Mouse (Mus musculus) cerebellum, adult 9-10 months (tissue): ENCODE data around the gene Adgrd1.

Experiments
- DNase-seq: peaks from one replicate; pipeline ENCODE4 v3.0.0; 2022

Adgrd1 gene

DNA sequence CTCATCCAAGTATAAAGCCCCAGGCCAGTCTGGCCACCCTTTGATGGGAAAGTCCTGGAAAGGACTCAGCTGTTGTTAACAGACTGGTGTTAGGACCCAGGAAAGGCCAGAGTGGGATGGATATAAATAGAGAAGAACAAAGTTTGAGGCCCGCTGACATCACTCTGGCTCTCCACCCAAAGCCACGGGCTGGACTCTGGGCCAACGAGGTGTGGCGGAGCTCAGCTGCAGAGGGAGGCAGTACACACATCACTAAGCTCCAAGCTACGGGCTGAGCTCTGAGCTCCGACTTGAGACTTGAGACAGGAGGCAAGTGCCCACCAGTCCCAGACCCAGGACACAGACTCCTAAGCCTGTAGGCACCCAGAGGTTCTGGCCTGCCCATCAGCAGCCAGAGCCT lies at the start of gene Adgrd1:
TSS of gene Adgrd1 (plus strand) at position 240 of the 400 bp plus-strand sequence.
- DNase-seq: no peak

DNA sequence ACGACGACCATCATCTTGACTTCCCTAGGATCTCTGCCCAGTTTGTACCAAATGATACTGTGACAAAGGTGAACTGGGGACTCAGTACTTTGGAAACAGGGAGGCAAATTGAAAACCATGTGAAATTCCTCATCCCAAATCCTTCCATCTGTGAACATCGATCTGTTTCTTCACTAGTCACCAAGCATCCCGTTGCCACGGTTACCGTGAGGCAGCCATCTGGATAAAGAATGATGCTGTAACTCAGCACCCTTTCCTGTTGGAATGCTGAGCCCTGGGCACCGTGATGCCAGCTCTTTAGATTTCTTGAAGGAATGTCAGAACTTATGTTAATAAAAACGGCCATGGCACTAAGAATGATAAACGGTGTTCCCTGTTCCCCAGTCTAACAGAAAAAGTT lies 47.2 kb upstream of the Adgrd1 start:
- DNase-seq: no peak

DNA sequence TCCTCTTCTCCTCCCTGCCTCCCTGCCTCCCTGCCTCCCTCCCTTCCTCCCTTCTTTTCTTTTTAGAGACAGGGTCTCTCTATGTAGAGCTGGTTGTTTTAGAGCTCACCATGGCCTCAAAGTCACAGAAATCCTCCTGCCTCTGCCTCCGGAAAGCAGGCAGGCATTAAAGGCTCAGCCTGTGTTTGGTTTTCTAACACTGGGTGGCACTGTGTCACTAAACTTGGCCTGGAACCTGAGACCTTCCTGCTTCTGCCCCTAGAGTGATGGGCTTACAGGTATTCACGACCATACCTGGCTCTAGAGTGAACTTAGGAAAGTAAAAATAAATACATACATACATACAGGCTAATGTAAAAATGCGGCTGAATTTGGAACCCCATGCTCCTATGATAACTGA lies 44.6 kb upstream of the Adgrd1 start:
- DNase-seq: no peak

DNA sequence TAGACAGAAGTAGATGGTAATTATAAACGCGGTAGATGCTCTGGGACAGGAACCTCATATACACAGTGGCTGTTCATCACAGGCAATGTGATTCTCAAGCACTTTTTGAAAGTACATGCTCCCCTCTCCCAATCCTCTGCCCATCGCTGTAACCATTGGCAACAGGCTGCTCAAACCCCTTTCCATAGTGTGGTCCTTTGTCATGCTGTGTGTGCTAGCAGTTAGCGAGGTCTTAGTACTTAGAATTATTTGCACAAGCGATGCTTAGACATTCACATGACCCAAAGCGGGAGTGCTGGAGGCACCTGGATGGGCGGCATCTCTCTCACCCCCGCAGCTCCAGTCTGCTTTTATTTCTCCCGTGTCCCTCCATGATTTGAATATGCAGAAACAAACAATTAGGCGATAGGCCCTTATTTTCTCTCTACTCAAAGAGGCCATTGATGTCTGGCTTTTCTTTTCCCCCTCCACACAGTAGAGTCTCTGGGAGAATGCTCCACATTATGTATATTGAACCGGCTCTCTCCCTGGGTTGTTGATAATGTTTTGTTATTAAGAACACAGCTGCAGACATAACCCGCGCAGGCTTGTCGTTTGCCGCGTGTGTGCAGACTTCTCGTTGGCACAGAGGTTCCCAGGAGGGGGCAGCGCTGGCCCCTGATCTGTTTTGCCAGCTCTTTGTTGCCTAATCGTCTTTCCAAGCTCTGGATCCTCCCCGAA lies 43.8 kb upstream of the Adgrd1 start:
- DNase-seq: no peak

DNA sequence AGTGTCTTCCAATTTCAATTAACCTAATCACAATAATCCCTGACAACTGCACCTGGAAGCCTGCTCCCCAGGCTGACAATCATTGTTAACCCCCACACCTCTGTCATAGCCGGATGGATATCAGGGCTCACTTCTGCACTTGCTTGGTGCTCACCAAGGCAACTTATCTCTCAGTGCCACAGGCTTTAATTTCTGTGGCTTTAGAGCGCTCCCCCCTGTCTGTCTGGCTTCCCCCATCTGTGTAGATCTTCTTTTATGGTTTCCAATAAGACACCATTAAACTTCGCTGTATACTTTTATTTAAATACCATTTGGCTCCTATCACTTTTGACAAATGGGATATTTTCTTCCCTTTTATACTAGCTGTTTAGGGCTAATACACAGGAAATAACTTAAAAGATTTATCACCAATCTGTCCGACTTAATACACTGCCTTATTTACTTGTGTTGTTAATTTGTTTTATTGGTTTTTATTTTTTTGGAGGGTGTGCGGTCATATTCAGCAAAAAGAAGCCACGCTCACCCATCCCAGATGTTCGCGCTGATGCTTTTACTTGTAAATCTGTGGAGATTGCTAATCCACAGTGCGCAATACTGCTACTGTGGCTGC lies 41.8 kb upstream of the Adgrd1 start:
- DNase-seq: no peak

DNA sequence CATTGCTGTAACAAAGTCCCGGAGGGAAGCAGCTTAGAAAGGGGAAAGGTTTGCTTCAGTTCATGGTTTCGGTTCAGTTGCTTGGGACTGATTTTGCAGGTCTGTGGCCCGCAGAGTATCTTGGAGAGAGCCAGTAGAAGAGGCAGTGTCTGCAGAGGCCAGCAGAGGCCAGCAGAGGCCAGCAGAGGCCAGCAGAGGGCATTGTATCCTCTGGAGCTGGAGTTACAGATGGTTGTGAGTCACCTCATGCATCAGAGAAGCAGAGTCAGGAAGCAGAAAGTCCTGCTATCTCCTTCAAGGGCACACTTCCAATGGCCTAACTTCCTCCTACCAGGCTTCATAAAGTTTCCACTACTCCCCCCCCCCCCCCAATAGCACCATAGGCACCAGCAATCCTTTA lies 37.4 kb upstream of the Adgrd1 start:
- no peak for DNase-seq

DNA sequence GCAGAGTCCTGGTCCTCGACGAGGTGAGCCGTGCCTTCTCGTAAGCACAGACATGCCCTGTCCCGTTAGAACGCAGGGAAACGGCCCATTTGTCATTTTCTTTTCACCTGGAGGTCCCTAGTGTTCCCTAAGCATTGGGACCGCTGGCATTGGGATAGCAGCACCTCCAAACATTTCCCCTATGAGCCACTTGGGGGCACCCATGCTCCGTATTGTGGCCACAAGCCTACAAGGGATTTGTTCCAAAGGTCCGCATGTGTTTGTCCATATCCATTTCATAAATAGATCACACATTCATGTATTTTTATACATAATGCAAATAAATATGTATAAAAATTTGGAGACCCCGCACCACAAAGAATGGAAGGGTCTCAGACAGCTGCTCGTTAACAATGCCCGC lies 35.0 kb upstream of the Adgrd1 start:
- peak; percentile 61 for DNase-seq

DNA sequence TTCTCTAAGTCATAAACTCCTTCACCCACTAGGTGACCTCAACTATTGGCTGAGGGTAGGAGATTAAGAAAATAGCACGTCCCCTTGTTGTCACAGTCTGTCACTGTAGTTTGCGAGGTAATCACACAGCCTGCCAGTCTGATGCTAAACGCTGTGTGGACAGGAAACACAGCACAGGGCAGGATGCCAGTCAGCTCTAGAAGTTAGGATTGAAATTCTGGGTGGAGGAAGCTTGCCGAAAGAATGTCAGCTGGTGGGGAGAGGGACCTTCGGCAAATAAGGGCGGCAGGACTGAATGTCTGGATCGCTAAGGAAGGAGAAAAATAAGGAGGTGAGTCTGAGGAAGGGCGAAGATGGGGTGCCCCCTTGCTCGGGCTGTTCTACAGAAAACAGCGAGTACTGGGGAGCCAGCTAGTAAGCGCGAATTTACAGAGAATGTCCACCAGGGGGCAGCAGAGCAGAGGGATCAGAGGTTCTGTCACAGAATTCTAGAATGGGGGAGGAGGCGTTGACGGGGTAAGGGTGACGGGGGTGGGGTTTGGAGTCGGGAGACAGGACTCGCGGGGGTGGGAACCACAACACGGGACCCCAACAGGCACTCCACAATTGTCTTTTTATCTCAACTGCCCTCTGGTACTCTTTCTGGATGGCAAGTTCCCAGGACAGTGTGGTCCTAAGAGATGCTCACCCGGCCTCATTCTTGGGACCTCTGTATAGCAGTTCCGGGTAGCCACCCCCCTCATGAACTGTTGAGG lies 33.3 kb upstream of the Adgrd1 start:
- peak; percentile 71 for DNase-seq

DNA sequence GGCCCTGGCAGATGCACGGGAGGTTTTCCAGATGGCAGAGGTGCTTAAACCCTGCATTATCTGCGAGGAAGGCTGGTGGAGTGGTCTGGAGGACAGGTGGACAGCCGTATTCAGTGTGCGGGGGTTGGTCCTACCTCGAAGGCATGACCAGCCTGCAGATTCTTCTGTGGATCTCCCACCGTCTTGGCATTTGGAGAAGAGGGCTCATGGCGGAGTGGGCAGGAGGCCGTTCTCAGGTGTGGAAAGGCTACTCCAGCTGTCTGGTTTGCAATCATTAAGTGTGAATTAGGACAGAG lies 32.8 kb upstream of the Adgrd1 start:
- DNase-seq: no peak

DNA sequence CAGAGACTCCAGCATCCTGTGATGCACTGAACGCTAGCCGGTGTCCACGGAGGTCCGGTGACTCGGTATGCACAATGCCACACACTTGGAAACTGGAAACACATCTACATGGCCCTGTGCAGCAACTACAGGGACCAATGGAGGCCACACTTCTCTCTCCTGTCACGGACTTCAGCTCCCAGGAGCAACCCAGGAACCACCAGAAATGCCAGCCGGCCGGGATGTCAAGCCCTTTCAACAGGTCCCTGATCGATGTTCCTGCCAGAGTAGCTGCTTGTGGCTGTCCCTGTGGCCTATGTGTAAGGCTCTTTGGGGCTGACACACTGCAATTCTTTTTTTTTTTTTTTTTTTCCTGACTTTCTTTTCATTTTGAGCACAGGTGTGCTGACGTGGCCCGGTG lies 32.4 kb upstream of the Adgrd1 start:
- no peak for DNase-seq

DNA sequence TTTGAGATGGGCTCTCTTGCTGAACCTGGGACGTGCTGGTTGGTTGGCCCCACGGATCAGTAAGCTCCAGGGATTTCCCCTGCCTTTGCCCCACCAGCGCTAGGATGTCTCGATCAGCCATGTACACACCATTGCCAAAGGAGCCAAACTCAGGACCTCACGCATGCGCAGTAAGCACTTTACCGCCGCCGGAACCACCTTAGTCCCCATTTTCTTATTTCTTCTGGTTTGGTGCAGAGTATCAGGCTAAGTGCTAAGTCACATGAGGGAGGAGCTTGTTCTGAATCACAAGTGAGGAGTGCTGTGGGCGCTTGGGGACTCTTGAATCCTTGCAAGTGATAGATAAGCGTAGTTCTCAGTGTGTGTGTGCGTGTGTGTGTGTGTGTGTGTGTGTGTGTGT lies 31.2 kb upstream of the Adgrd1 start:
- no peak for DNase-seq

DNA sequence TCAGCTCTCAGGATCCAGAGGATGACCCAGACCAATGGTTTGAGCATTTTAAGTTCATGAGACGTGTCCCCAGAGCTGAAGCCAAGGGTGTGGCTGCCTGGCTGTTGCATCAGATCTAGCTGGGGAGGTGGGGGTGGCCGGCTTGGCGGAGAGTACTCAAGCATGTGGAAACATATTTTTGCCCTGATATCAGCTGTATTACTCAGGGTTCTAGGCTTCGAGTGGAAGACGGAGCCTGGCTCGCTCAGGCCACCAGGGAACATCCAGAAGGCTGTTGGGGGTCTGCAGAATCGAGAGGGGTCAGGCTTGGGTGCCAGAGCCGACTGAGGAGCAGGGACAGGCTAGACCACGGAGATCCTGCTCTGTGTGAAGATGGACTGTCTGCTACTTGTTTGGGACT lies 30.6 kb upstream of the Adgrd1 start:
- DNase-seq: no peak

DNA sequence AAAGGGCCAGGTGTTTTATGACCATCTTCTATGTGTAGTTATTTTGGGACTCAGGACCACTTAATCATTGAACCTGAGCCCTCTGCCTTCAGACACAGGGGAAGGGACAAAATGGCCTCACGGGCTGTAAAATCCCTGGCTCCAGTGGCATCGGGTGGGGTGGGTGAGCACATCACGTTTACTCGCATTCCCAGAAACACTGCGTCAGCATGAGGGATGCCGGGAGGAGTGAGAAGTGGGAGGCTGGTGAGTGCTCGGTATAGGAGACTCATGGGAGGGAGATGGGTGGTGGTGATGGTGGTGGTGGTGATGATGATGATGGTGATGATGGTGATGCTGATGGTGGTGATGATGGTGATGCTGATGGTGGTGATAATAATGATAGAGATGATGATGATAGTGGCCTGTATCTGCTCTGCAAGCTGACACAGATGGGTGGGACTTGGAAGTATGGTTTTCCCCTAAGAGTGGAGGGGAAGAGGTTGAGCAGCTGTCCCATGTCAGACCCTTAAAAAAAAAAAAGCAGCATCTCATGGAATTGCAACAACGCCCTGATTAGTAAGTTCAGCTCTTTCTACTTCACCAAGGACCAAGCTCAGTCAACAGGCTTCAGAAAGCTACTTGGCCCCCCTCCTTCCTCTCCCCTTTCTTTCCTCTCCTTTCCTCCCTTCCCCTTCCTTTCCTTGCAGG lies 29.9 kb upstream of the Adgrd1 start:
- DNase-seq: no peak

DNA sequence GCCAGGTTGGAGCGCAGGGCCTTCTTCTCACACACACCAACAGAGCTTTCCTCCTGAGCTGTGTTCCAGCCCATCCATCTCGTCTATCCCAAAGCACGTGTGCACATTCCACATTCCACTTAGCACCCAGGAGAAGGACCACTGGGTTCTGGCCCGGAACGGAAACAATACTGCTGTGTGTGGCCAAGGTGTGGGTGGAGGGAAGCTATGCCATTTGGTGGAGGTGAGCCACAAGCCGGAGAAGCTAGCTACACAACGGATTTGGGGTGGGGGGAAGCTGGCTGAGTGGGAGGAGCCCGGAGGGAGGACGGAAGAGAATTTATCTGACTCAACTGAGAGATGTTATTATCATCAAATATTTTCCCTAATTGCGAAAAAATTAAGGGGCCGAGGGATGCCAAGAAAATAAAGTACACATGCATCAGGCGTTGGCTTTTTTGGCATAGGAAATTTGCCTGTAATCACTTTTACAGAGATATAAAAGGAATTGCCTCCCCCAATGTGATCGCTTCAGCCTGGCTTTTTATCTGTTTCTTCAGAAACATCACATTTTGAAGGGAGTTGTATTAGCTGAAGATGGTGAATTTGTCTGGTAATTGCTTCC lies 29.2 kb upstream of the Adgrd1 start:
- no peak for DNase-seq

DNA sequence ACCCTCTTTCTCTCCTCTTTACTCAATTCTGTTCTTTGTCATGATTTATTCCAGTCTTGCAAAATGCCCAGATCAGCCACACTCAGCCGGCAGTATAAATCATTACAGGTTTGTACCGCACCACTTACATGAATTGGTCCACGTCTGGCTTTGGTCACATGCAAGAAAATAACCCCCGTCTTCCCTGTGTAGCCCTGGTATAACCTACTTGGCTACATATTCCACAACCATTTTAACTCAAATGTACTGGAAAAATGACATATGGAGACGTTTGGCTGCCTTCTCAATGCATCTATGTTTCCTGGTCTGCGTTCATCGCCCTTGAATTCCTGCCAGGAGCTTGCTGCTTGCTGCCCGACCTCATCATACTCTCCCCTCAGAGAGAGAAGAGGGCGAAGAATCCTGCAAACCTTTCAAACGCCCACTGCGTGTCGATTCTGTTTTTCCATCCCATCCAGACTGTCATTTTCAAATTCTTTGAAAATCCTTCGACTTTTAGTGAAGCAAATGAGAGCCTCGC lies 24.7 kb upstream of the Adgrd1 start:
- peak; percentile 42 for DNase-seq

DNA sequence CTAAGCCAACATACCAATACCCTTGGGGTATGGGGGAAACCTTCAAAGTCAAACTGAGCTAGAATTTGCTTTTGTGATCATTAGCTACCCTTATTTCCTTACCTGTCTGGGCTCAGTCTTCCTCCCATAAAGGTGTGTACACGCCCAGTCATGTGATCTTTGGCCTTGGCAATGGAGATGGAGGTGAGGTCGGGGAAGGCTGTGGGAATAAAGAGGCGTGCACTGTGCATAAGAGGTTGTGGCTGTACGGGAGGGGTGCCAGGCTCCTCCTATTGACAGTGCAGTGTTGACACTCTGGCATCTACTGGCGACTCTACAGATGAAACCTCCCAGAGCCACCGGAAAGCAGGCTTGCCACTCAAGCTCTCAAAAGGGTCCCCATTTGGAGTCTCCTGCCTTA lies 23.1 kb upstream of the Adgrd1 start:
- no peak for DNase-seq

DNA sequence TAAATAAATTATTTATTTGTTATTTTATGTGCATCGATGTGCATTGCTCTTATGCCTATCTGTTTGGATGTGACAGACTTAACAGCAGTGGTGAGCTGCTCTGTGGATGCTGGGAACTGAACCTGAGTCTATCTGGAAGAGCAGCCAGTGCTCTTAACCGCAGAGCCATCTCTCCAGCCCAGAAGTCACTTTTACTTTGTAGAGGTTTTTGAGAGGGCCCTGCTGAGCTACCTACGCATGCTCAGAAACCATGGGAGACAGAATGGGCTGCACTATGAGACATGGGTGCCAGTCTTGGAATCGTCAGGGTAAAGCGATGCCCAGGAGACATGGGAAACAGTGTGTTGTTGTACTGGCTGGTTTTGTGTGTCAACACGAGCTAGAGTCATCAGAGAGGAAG lies 20.5 kb upstream of the Adgrd1 start:
- no peak for DNase-seq

DNA sequence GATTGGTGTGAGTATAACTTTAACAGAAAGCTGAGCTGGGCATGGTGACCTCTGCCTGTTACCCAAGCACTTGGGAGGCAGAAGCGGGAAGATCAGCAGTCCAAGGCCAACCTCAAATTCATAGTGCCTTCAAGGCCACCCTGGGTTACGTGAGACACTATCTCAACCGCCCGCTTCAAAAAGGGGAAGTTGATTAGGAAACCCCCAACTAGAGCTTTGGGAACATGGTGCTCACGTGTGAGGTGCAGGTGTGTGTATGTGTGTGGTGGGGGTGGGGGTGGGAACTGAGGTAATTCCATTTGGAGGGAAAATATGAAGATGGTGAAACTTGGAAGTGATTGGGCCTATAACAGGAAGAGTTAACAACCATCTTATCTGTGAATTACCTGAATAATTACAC lies 19.3 kb upstream of the Adgrd1 start:
- DNase-seq: no peak

DNA sequence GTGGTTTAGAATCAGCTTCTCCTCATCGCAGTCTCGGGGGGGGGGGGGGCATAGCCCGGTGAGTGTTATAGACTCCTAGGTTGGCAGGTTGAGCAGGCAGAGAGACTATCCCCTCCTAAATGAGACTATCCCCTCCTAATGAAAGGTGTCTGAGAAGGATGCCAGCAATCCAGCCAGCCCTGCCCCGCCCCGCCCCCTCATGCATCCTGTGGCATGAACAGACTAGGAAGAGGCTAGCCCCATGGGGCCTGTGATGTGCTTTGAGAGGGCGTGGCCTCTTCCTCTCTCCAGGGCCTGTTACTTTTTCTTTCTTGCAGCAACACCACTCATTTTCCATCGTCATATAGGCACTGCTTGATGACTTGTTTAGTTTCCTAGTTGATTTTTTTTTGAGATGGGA lies 15.0 kb upstream of the Adgrd1 start:
- no peak for DNase-seq

DNA sequence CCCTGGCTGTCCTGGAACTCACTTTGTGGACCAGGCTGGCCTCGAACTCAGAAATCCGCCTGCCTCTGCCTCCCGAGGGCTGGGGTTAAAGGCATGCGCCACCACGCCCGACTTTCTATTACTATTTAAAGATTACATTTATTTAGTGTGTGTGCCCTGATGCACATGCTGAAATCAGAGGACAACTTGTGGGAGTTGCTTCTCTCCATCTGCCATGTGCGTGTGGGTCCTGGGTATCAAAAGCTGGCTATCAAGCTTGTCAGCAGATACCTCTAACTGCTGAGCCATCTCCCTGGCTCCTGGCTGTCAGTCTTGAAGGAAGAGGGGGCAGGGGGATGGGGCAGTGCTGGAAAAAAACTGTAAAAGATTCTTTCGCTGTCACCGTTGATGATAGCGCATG lies 11.4 kb upstream of the Adgrd1 start:
- DNase-seq: no peak

DNA sequence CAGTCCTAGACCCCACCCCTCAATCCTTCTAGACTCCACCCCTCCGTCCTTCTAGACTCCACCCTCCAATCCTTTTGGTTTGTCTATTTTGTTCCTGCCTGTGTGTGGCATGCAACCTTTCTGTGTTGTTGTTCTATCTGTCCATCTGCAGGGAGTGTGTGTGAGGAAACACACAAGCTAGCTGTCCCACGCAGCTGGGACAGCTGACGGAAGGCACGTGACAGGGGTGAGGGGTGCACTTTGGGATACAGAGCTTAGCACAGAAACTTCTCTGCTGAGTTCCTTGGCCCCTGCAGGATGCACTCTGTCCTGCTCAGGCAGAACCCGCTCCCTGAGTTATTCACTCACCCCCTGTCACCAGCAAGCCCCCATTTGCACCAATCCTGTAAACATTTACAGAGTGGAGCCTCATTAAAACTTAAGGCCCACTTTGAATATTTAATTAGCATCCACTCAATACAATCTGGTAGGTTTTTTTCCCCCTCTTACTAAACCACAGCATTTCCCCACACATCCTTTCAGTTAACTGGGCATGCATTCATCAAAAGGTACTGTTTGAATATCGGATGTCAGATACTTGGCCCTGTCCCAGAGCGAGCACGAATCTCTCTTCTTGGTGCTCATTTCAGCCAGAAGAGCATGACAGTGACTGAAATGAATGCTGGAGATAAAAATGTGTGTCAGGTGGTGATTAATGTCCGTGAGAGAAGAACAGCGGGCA lies 4.0 kb upstream of the Adgrd1 start:
- DNase-seq: no peak

DNA sequence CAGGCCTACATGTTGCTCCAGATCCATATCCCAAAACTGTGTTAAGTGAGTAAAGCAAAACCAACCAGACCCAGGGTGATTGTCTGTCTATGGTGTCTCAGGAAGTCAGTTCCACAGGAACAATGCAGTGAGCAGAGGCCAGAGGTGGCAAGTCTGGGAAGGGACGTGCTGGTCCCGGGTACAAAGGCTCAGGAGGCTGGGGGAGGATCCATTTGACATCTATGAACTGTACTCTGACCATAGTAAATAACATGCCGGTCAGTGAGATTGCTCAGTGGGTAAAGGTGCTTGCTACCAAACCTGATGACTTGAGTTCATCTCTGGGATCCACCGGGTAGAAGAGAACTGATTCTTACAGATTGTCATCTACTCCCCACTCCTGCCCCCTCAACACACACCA lies 3.4 kb upstream of the Adgrd1 start:
- DNase-seq: no peak

DNA sequence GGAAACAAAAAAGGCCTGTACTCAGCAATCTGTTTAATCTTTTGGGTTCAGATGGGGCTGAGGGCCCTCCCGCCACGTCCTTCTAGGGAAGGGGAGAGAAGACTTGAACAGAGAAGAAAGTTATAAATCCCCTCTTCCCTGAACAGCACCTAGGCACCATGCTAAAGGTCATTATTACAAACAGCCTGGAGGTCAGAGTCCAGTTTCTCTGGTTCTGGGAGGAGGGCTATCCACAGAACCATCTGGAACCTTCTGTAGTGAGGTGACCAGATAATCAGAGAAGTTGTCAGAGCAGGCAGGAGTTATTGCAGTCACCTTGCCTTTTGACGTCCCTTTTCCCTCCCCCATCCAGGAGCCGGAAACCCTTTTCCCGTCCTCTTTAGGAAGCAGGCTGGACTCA lies 2.3 kb upstream of the Adgrd1 start:
- no peak for DNase-seq
